7 mouse cellular contexts compared by ENCODE assay signal in the genomic region with DNA sequence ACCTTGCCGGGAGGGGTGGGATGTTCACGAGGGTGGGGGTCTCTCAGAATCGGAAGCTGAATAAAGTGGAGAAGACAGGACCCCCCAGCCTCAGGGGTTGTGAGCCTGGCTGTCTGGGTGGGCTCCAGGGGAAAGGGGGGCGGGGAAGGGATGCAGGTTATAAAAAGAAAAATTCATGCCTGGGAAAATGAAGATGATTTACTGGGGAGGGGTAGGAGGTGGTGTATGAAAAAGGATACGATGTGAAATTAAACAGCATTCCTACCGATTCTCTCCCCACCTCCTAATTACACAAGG. TPM values are rescaled to one million over a fixed set of nuclear protein-coding genes. Genes with fewer than 3 reads are reported as not detected.
DNase-seq lines count a peak whose midpoint lies in the region; ATAC-seq and TF ChIP-seq lines count a peak whose summit lies in the region.

No protein-coding gene starts in this region.

- no peaks in the 10 kb centered on the region for H3K36me3 ChIP-seq in kidney, postnatal 0 days (ENCODE audit: insufficient read depth, low read length)
- no peaks in the 10 kb centered on the region for H3K36me3 ChIP-seq in forebrain, embryonic 11.5 days (ENCODE audit: control insufficient read depth, insufficient read depth, low read length)
- H3K36me3 ChIP-seq in limb, embryonic 10.5 days = no peaks in the 10 kb centered on the region
- no peaks in the 10 kb centered on the region for H3K36me3 ChIP-seq in neural tube, embryonic 14.5 days (ENCODE audit: control insufficient read depth, insufficient read depth, low read length)

- no peak for ATAC-seq in kidney, postnatal 0 days (replicated peaks; ENCODE audit: low FRiP score, low read depth)
- ATAC-seq in forebrain, embryonic 11.5 days (replicated peaks; ENCODE audit: low FRiP score) = peak; percentile 49; the same call in 1 of the 2 replicates
- ATAC-seq in neural tube, embryonic 14.5 days (ENCODE audit: low read depth) = peak; percentile 62

- no peaks in the 10 kb centered on the region for H3K9me3 ChIP-seq in kidney, postnatal 0 days (replicated peaks; ENCODE audit: low read length)
- no peaks in the 10 kb centered on the region for H3K9me3 ChIP-seq in forebrain, embryonic 11.5 days (ENCODE audit: control insufficient read depth, low read length)
- no peaks in the 10 kb centered on the region for H3K9me3 ChIP-seq in limb, embryonic 10.5 days (replicated peaks)
- H3K9me3 ChIP-seq in neural tube, embryonic 14.5 days (ENCODE audit: control insufficient read depth, low read length) = no peaks in the 10 kb centered on the region

- no peak for DNase-seq in kidney, postnatal 0 days (ENCODE audit: low spot score)
- no peak for DNase-seq in kidney, postnatal 25 days
- no peak for DNase-seq in forebrain, embryonic 11.5 days (ENCODE audit: low spot score)
- no peak for DNase-seq in limb, embryonic 10.5 days (ENCODE audit: low spot score)
- DNase-seq in thymus, postnatal 4 days = no peak
- no peak for DNase-seq in spleen, postnatal 36 days (ENCODE audit: low spot score in 2 of 2)

- under 1% methylated on average over 6 of the region's 6 CpGs for WGBS in kidney, postnatal 0 days
- 4% methylated on average over 5 of the region's 6 CpGs for WGBS in forebrain, embryonic 11.5 days
- WGBS in limb, embryonic 10.5 days = 1% methylated on average over 6 of the region's 6 CpGs
- WGBS in neural tube, embryonic 14.5 days = 3% methylated on average over 6 of the region's 6 CpGs

- H3K4me2 ChIP-seq in kidney, postnatal 0 days (ENCODE audit: low read length) = peak overlapping the region; percentile 97
- peak overlapping the region; percentile 90 for H3K4me2 ChIP-seq in forebrain, embryonic 11.5 days (ENCODE audit: low read depth, low read length, severe bottlenecking)
- peak overlapping the region; percentile 58 for H3K4me2 ChIP-seq in neural tube, embryonic 14.5 days (ENCODE audit: low read depth, low read length)

- 0 out of 2 replicates have a peak, but pooled peaks cover 5% of the 10 kb centered on the region for H3K4me1 ChIP-seq in kidney, postnatal 0 days (replicated peaks; ENCODE audit: insufficient read depth, low read length)
- H3K4me1 ChIP-seq in forebrain, embryonic 11.5 days (replicated peaks; ENCODE audit: control insufficient read depth, insufficient read depth, low read length) = no peaks in the 10 kb centered on the region
- H3K4me1 ChIP-seq in limb, embryonic 10.5 days = peaks cover 18% of the 10 kb centered on the region
- H3K4me1 ChIP-seq in neural tube, embryonic 14.5 days (ENCODE audit: control insufficient read depth, insufficient read depth, low read length) = peaks cover 8% of the 10 kb centered on the region; the same call in 1 of the 2 replicates

- TF ChIP-seq CTCF in kidney, postnatal 0 days (IDR thresholded peaks at IDR 0.05; ENCODE audit: low read depth) = no peak

- H3K27me3 ChIP-seq in kidney, postnatal 0 days (ENCODE audit: insufficient read depth, low read length) = no peaks in the 10 kb centered on the region
- no peaks in the 10 kb centered on the region for H3K27me3 ChIP-seq in forebrain, embryonic 11.5 days (ENCODE audit: control insufficient read depth, insufficient read depth, low read length)
- H3K27me3 ChIP-seq in limb, embryonic 10.5 days (ENCODE audit: low read depth, poor library complexity, severe bottlenecking) = peaks cover 22% of the 10 kb centered on the region
- no peaks in the 10 kb centered on the region for H3K27me3 ChIP-seq in neural tube, embryonic 14.5 days (ENCODE audit: control insufficient read depth, insufficient read depth, low read length)

- peak overlapping the region; percentile 60 for H3K4me3 ChIP-seq in kidney, postnatal 0 days (replicated peaks; ENCODE audit: low read depth, low read length)
- peak overlapping the region; percentile 68 for H3K4me3 ChIP-seq in forebrain, embryonic 11.5 days (ENCODE audit: low read depth, low read length)
- H3K4me3 ChIP-seq in limb, embryonic 10.5 days = peak overlapping the region; percentile 77
- peak overlapping the region; percentile 71 for H3K4me3 ChIP-seq in neural tube, embryonic 14.5 days (ENCODE audit: low read depth, low read length)

- no peak overlapping the region for H3K27ac ChIP-seq in kidney, postnatal 0 days
- H3K27ac ChIP-seq in forebrain, embryonic 11.5 days (ENCODE audit: low read depth, low read length) = no peak overlapping the region
- peak overlapping the region; percentile 79 for H3K27ac ChIP-seq in limb, embryonic 10.5 days
- H3K27ac ChIP-seq in neural tube, embryonic 14.5 days (ENCODE audit: low read depth, low read length) = peak overlapping the region; percentile 89

- peak overlapping the region; percentile 56; the same call in 1 of the 2 replicates for H3K9ac ChIP-seq in kidney, postnatal 0 days (ENCODE audit: low read depth, low read length)
- H3K9ac ChIP-seq in forebrain, embryonic 11.5 days (ENCODE audit: low read length) = peak overlapping the region; percentile 81
- peak overlapping the region; percentile 88 for H3K9ac ChIP-seq in neural tube, embryonic 14.5 days (replicated peaks; ENCODE audit: low read depth, low read length)

RNA-seq across cellular contexts. Expression of a gene that starts 0.6 kb away (rescaled TPM):
- 5.4 and 6.8 TPM in 2 replicates for polyA plus RNA-seq in kidney, postnatal 0 days (2015; fragmentation: Nextera tagmentation; extraction: Ambion mirVana)
- polyA plus RNA-seq in forebrain, embryonic 11.5 days (2014; fragmentation: Nextera tagmentation; extraction: Ambion mirVana) = 12.4 and 12.7 TPM in 2 replicates
- 3.7 and 4.8 TPM in 2 replicates for polyA plus RNA-seq in limb, embryonic 10.5 days (2016; fragmentation: Nextera tagmentation; extraction: Ambion mirVana)
- 61.7 and 117 TPM in 2 replicates for polyA plus RNA-seq in neural tube, embryonic 14.5 days (2014; fragmentation: Nextera tagmentation; extraction: Ambion mirVana)

Comparison
In these comparisons a context has a peak if more than half of its experiments do, and no peak if none do; other contexts are left out.
1. H3K27ac ChIP-seq: peak in limb, embryonic 10.5 days (single experiment) and neural tube, embryonic 14.5 days (single experiment); none in kidney, postnatal 0 days (single experiment) and forebrain, embryonic 11.5 days (single experiment).
2. Peak in every context shown above with its lines, with median percentiles within 50 percentile points of each other: H3K4me2 ChIP-seq, H3K4me3 ChIP-seq and H3K9ac ChIP-seq.